Mouse (Mus musculus): ENCODE measurements at regions not wholly inside any gene's neighbourhood (a gene's known extent, or its start where the extent isn't known, plus 50 kb on each side); places are given as distances from the start of the nearest gene placed in this dataset.

GRCm38 (mm10) chr8:113916649-113917048 lies 68.1 kb upstream of the Adamts18 start:
- Histone ChIP-seq H3K4me1 (ENCODE audit: control insufficient read depth, insufficient read depth, insufficient read length) (no peaks in the 10 kb centered on the region), H3K36me3 (ENCODE audit: control insufficient read depth, insufficient read depth, low read length) (no peaks in the 10 kb centered on the region), H3K27me3 (ENCODE audit: control insufficient read depth, insufficient read depth, low read length) (no peaks in the 10 kb centered on the region), H3K27ac (ENCODE audit: insufficient read depth, low read length) (no peak overlapping the region), H3K4me3 (ENCODE audit: extremely low read depth, insufficient read depth, insufficient read length) (no peak overlapping the region)
- WGBS = 77% methylated on average over 3 of the region's 3 CpGs
- no peak for DNase-seq (ENCODE audit: low read depth in 1 of 2, low spot score in 2 of 2)
- TF ChIP-seq CTCF (IDR thresholded peaks at IDR 0.05; ENCODE audit: extremely low read depth, insufficient read depth, insufficient read length, insufficient replicate concordance) (no peak), POLR2A (IDR thresholded peaks at IDR 0.05; ENCODE audit: low read depth, low read length) (no peak)

GRCm38 (mm10) chr8:113917197-113917596 lies 68.7 kb upstream of the Adamts18 start:
- no peak for DNase-seq (ENCODE audit: low read depth in 1 of 2, low spot score in 2 of 2)
- no peak overlapping the region for H3K4me3 ChIP-seq (ENCODE audit: extremely low read depth, insufficient read depth, insufficient read length)
- H3K4me1 ChIP-seq (ENCODE audit: control insufficient read depth, insufficient read depth, insufficient read length) = no peaks in the 10 kb centered on the region
- TF ChIP-seq POLR2A (IDR thresholded peaks at IDR 0.05; ENCODE audit: low read depth, low read length) (no peak), CTCF (IDR thresholded peaks at IDR 0.05; ENCODE audit: extremely low read depth, insufficient read depth, insufficient read length, insufficient replicate concordance) (no peak)
- no peak overlapping the region for H3K27ac ChIP-seq (ENCODE audit: insufficient read depth, low read length)
- no peaks in the 10 kb centered on the region; the same call in 1 of the 2 replicates for H3K27me3 ChIP-seq (ENCODE audit: control insufficient read depth, insufficient read depth, low read length)
- WGBS = 46% methylated on average over 6 of the region's 6 CpGs
- no peaks in the 10 kb centered on the region for H3K36me3 ChIP-seq (ENCODE audit: control insufficient read depth, insufficient read depth, low read length)

GRCm38 (mm10) chr8:113920306-113920705 lies 71.8 kb upstream of the Adamts18 start:
- 62% methylated on average over 2 of the region's 2 CpGs for WGBS

GRCm38 (mm10) chr8:113923381-113923780 lies 74.8 kb upstream of the Adamts18 start:
- no peak for TF ChIP-seq CTCF (IDR thresholded peaks at IDR 0.05; ENCODE audit: extremely low read depth, insufficient read depth, insufficient read length, insufficient replicate concordance)
- no peak for TF ChIP-seq POLR2A (IDR thresholded peaks at IDR 0.05; ENCODE audit: low read depth, low read length)
- no peak for DNase-seq (ENCODE audit: low read depth in 1 of 2, low spot score in 2 of 2)
- no peaks in the 10 kb centered on the region for H3K4me1 ChIP-seq (ENCODE audit: control insufficient read depth, insufficient read depth, insufficient read length)
- H3K4me3 ChIP-seq (ENCODE audit: extremely low read depth, insufficient read depth, insufficient read length) = no peak overlapping the region
- H3K36me3 ChIP-seq (ENCODE audit: control insufficient read depth, insufficient read depth, low read length) = no peaks in the 10 kb centered on the region
- H3K27ac ChIP-seq (ENCODE audit: insufficient read depth, low read length) = no peak overlapping the region
- WGBS = 37% methylated on average over 3 of the region's 3 CpGs
- no peaks in the 10 kb centered on the region; the same call in 1 of the 2 replicates for H3K27me3 ChIP-seq (ENCODE audit: control insufficient read depth, insufficient read depth, low read length)

More at GRCm38 (mm10) chr8:113920306-113920705, 71.8 kb upstream of the Adamts18 start:
- TF ChIP-seq POLR2A (IDR thresholded peaks at IDR 0.05; ENCODE audit: low read depth, low read length) = no peak
- TF ChIP-seq CTCF (IDR thresholded peaks at IDR 0.05; ENCODE audit: extremely low read depth, insufficient read depth, insufficient read length, insufficient replicate concordance) = no peak
- no peaks in the 10 kb centered on the region for H3K4me1 ChIP-seq (ENCODE audit: control insufficient read depth, insufficient read depth, insufficient read length)
- no peaks in the 10 kb centered on the region; the same call in 1 of the 2 replicates for H3K27me3 ChIP-seq (ENCODE audit: control insufficient read depth, insufficient read depth, low read length)
- no peak overlapping the region for H3K27ac ChIP-seq (ENCODE audit: insufficient read depth, low read length)
- no peak for DNase-seq (ENCODE audit: low read depth in 1 of 2, low spot score in 2 of 2)
- H3K36me3 ChIP-seq (ENCODE audit: control insufficient read depth, insufficient read depth, low read length) = no peaks in the 10 kb centered on the region
- no peak overlapping the region for H3K4me3 ChIP-seq (ENCODE audit: extremely low read depth, insufficient read depth, insufficient read length)

GRCm38 (mm10) chr8:113953721-113954120 lies 105.2 kb upstream of the Adamts18 start:
- H3K36me3 ChIP-seq (ENCODE audit: control insufficient read depth, insufficient read depth, low read length) = no peaks in the 10 kb centered on the region
- WGBS = 82% methylated on average over 3 of the region's 3 CpGs
- H3K4me1 ChIP-seq (ENCODE audit: control insufficient read depth, insufficient read depth, insufficient read length) = no peaks in the 10 kb centered on the region
- H3K27ac ChIP-seq (ENCODE audit: insufficient read depth, low read length) = no peak overlapping the region
- no peaks in the 10 kb centered on the region for H3K27me3 ChIP-seq (ENCODE audit: control insufficient read depth, insufficient read depth, low read length)
- DNase-seq (ENCODE audit: low read depth in 1 of 2, low spot score in 2 of 2) = no peak
- H3K4me3 ChIP-seq (ENCODE audit: extremely low read depth, insufficient read depth, insufficient read length) = no peak overlapping the region
- TF ChIP-seq CTCF (IDR thresholded peaks at IDR 0.05; ENCODE audit: extremely low read depth, insufficient read depth, insufficient read length, insufficient replicate concordance) (no peak), POLR2A (IDR thresholded peaks at IDR 0.05; ENCODE audit: low read depth, low read length) (no peak)

GRCm38 (mm10) chr8:113956439-113957043 lies 108.0 kb upstream of the Adamts18 start:
- no peak for DNase-seq (ENCODE audit: low read depth in 1 of 2, low spot score in 2 of 2)
- Histone ChIP-seq H3K27ac (ENCODE audit: insufficient read depth, low read length) (no peak overlapping the region), H3K4me1 (ENCODE audit: control insufficient read depth, insufficient read depth, insufficient read length) (no peaks in the 10 kb centered on the region), H3K36me3 (ENCODE audit: control insufficient read depth, insufficient read depth, low read length) (no peaks in the 10 kb centered on the region), H3K4me3 (ENCODE audit: extremely low read depth, insufficient read depth, insufficient read length) (no peak overlapping the region), H3K27me3 (ENCODE audit: control insufficient read depth, insufficient read depth, low read length) (no peaks in the 10 kb centered on the region)
- 78% methylated on average over 14 of the region's 14 CpGs for WGBS
- TF ChIP-seq CTCF (IDR thresholded peaks at IDR 0.05; ENCODE audit: extremely low read depth, insufficient read depth, insufficient read length, insufficient replicate concordance) (no peak), POLR2A (IDR thresholded peaks at IDR 0.05; ENCODE audit: low read depth, low read length) (no peak)

- DNase-seq (ENCODE audit: low read depth in 1 of 2, low spot score in 2 of 2) = no peak
- WGBS = 85% methylated on average over 6 of the region's 6 CpGs
- TF ChIP-seq POLR2A (IDR thresholded peaks at IDR 0.05; ENCODE audit: low read depth, low read length) (no peak), CTCF (IDR thresholded peaks at IDR 0.05; ENCODE audit: extremely low read depth, insufficient read depth, insufficient read length, insufficient replicate concordance) (no peak)
- H3K4me1 ChIP-seq (ENCODE audit: control insufficient read depth, insufficient read depth, insufficient read length) = no peaks in the 10 kb centered on the region
- no peaks in the 10 kb centered on the region for H3K27me3 ChIP-seq (ENCODE audit: control insufficient read depth, insufficient read depth, low read length)
- no peak overlapping the region for H3K4me3 ChIP-seq (ENCODE audit: extremely low read depth, insufficient read depth, insufficient read length)
- H3K27ac ChIP-seq (ENCODE audit: insufficient read depth, low read length) = no peak overlapping the region
- no peaks in the 10 kb centered on the region for H3K36me3 ChIP-seq (ENCODE audit: control insufficient read depth, insufficient read depth, low read length)
Observed at GRCm38 (mm10) chr8:113957821-113958220, 109.3 kb upstream of the Adamts18 start.

Data from spleen, adult 2 months (tissue).